Mouse (Mus musculus): ENCODE measurements at regions not wholly inside any gene's neighbourhood (a gene's known extent, or its start where the extent isn't known, plus 50 kb on each side); places are given as distances from the start of the nearest gene placed in this dataset.

- no peak for ATAC-seq (ENCODE audit: insufficient number of reproducible peaks, insufficient read depth, low FRiP score, low TSS enrichment, low read depth)
- no peak overlapping the region for H3K9ac ChIP-seq
- no peaks in the 10 kb centered on the region for H3K27me3 ChIP-seq
- no peak overlapping the region for H3K27ac ChIP-seq
- H3K36me3 ChIP-seq: no peaks in the 10 kb centered on the region
- H3K9me3 ChIP-seq: no peaks in the 10 kb centered on the region
- no peak overlapping the region for H3K4me2 ChIP-seq
- peaks cover 4% of the 10 kb centered on the region; the same call in 1 of the 2 replicates for H3K4me1 ChIP-seq
- WGBS: 85% methylated on average over 1 of the region's 1 CpGs
- H3K4me3 ChIP-seq: no peak overlapping the region
Measured at GRCm38 (mm10) chr2:92737301-92737700, 137.8 kb downstream of the Chst1 start.

- no peaks in the 10 kb centered on the region for H3K27me3 ChIP-seq
- no peak overlapping the region for H3K27ac ChIP-seq
- H3K4me1 ChIP-seq: peaks cover 6% of the 10 kb centered on the region; the same call in 1 of the 2 replicates
- WGBS: 68% methylated on average over 4 of the region's 4 CpGs
- no peaks in the 10 kb centered on the region for H3K36me3 ChIP-seq
- no peaks in the 10 kb centered on the region for H3K9me3 ChIP-seq
- ATAC-seq (ENCODE audit: insufficient number of reproducible peaks, insufficient read depth, low FRiP score, low TSS enrichment, low read depth): no peak
- no peak overlapping the region for H3K9ac ChIP-seq
- H3K4me2 ChIP-seq: no peak overlapping the region
- no peak overlapping the region for H3K4me3 ChIP-seq
Measured at GRCm38 (mm10) chr2:92739576-92739975, 140.1 kb downstream of the Chst1 start.

GRCm38 (mm10) chr2:92740776-92741295, 141.3 kb downstream of the Chst1 start:
- no peak overlapping the region for H3K27ac ChIP-seq
- no peaks in the 10 kb centered on the region for H3K36me3 ChIP-seq
- 79% methylated on average over 4 of the region's 4 CpGs for WGBS
- H3K27me3 ChIP-seq: no peaks in the 10 kb centered on the region
- H3K4me2 ChIP-seq: no peak overlapping the region
- ATAC-seq (ENCODE audit: insufficient number of reproducible peaks, insufficient read depth, low FRiP score, low TSS enrichment, low read depth): no peak
- H3K9ac ChIP-seq: no peak overlapping the region
- H3K4me3 ChIP-seq: no peak overlapping the region
- H3K4me1 ChIP-seq: peaks cover 6% of the 10 kb centered on the region; the same call in 1 of the 2 replicates
- no peaks in the 10 kb centered on the region for H3K9me3 ChIP-seq

- no peak overlapping the region for H3K4me3 ChIP-seq
- H3K36me3 ChIP-seq: no peaks in the 10 kb centered on the region
- H3K27ac ChIP-seq: no peak overlapping the region
- no peak overlapping the region for H3K9ac ChIP-seq
- no peaks in the 10 kb centered on the region for H3K9me3 ChIP-seq
- ATAC-seq (ENCODE audit: insufficient number of reproducible peaks, insufficient read depth, low FRiP score, low TSS enrichment, low read depth): no peak
- no peak overlapping the region for H3K4me2 ChIP-seq
- WGBS: 60% methylated on average over 5 of the region's 5 CpGs
- H3K27me3 ChIP-seq: no peaks in the 10 kb centered on the region
- peaks cover 6% of the 10 kb centered on the region; the same call in 1 of the 2 replicates for H3K4me1 ChIP-seq
Measured at GRCm38 (mm10) chr2:92742025-92742424, 142.5 kb downstream of the Chst1 start.

GRCm38 (mm10) chr2:92742671-92743070, 143.2 kb downstream of the Chst1 start:
- Histone ChIP-seq H3K9ac (no peak overlapping the region), H3K27me3 (no peaks in the 10 kb centered on the region), H3K4me1 (peaks cover 6% of the 10 kb centered on the region; the same call in 1 of the 2 replicates), H3K4me2 (no peak overlapping the region), H3K4me3 (no peak overlapping the region), H3K27ac (no peak overlapping the region), H3K9me3 (no peaks in the 10 kb centered on the region), H3K36me3 (no peaks in the 10 kb centered on the region)
- ATAC-seq (ENCODE audit: insufficient number of reproducible peaks, insufficient read depth, low FRiP score, low TSS enrichment, low read depth): no peak

- WGBS: 46% methylated on average over 5 of the region's 5 CpGs
- no peaks in the 10 kb centered on the region for H3K36me3 ChIP-seq
- H3K9me3 ChIP-seq: no peaks in the 10 kb centered on the region
- H3K27ac ChIP-seq: no peak overlapping the region
- peaks cover 6% of the 10 kb centered on the region; the same call in 1 of the 2 replicates for H3K4me1 ChIP-seq
- H3K4me2 ChIP-seq: no peak overlapping the region
- H3K9ac ChIP-seq: no peak overlapping the region
- no peaks in the 10 kb centered on the region for H3K27me3 ChIP-seq
- ATAC-seq (ENCODE audit: insufficient number of reproducible peaks, insufficient read depth, low FRiP score, low TSS enrichment, low read depth): no peak
- H3K4me3 ChIP-seq: no peak overlapping the region
Measured at GRCm38 (mm10) chr2:92743152-92743551, 143.6 kb downstream of the Chst1 start.

GRCm38 (mm10) chr2:92743911-92744310, 144.4 kb downstream of the Chst1 start:
- Histone ChIP-seq H3K9ac (no peak overlapping the region), H3K9me3 (no peaks in the 10 kb centered on the region), H3K4me2 (no peak overlapping the region), H3K4me1 (peaks cover 6% of the 10 kb centered on the region; the same call in 1 of the 2 replicates), H3K4me3 (no peak overlapping the region), H3K36me3 (no peaks in the 10 kb centered on the region), H3K27me3 (no peaks in the 10 kb centered on the region), H3K27ac (no peak overlapping the region)
- no peak for ATAC-seq (ENCODE audit: insufficient number of reproducible peaks, insufficient read depth, low FRiP score, low TSS enrichment, low read depth)
- 45% methylated on average over 5 of the region's 5 CpGs for WGBS

- no peaks in the 10 kb centered on the region for H3K27me3 ChIP-seq
- no peak overlapping the region for H3K9ac ChIP-seq
- H3K36me3 ChIP-seq: no peaks in the 10 kb centered on the region
- H3K4me2 ChIP-seq: no peak overlapping the region
- H3K4me1 ChIP-seq: 0 out of 2 replicates have a peak, but pooled peaks cover 2% of the 10 kb centered on the region
- H3K9me3 ChIP-seq: no peaks in the 10 kb centered on the region
- H3K4me3 ChIP-seq: no peak overlapping the region
- ATAC-seq (ENCODE audit: insufficient number of reproducible peaks, insufficient read depth, low FRiP score, low TSS enrichment, low read depth): no peak
- WGBS: 72% methylated on average over 2 of the region's 2 CpGs
- no peak overlapping the region for H3K27ac ChIP-seq
Measured at GRCm38 (mm10) chr2:92747406-92747805, 147.9 kb downstream of the Chst1 start.

GRCm38 (mm10) chr2:92750116-92750515, 150.6 kb downstream of the Chst1 start:
- no peak overlapping the region for H3K9ac ChIP-seq
- H3K27ac ChIP-seq: no peak overlapping the region
- no peak for ATAC-seq (ENCODE audit: insufficient number of reproducible peaks, insufficient read depth, low FRiP score, low TSS enrichment, low read depth)
- no peaks in the 10 kb centered on the region for H3K27me3 ChIP-seq
- no peaks in the 10 kb centered on the region for H3K36me3 ChIP-seq
- no peaks in the 10 kb centered on the region for H3K4me1 ChIP-seq
- no peaks in the 10 kb centered on the region for H3K9me3 ChIP-seq
- H3K4me2 ChIP-seq: no peak overlapping the region
- no peak overlapping the region for H3K4me3 ChIP-seq
- 52% methylated on average over 4 of the region's 4 CpGs for WGBS

GRCm38 (mm10) chr2:92750672-92751071, 151.2 kb downstream of the Chst1 start:
- no peak overlapping the region for H3K4me3 ChIP-seq
- H3K9ac ChIP-seq: no peak overlapping the region
- no peaks in the 10 kb centered on the region for H3K9me3 ChIP-seq
- no peak overlapping the region for H3K27ac ChIP-seq
- no peaks in the 10 kb centered on the region for H3K36me3 ChIP-seq
- H3K4me1 ChIP-seq: no peaks in the 10 kb centered on the region
- no peak overlapping the region for H3K4me2 ChIP-seq
- WGBS: 54% methylated on average over 4 of the region's 4 CpGs
- no peak for ATAC-seq (ENCODE audit: insufficient number of reproducible peaks, insufficient read depth, low FRiP score, low TSS enrichment, low read depth)
- H3K27me3 ChIP-seq: no peaks in the 10 kb centered on the region

GRCm38 (mm10) chr2:92751256-92751655, 151.7 kb downstream of the Chst1 start:
- H3K9me3 ChIP-seq: no peaks in the 10 kb centered on the region
- WGBS: 51% methylated on average over 8 of the region's 8 CpGs
- no peaks in the 10 kb centered on the region for H3K27me3 ChIP-seq
- H3K27ac ChIP-seq: no peak overlapping the region
- no peak overlapping the region for H3K9ac ChIP-seq
- H3K4me2 ChIP-seq: no peak overlapping the region
- H3K4me1 ChIP-seq: no peaks in the 10 kb centered on the region
- ATAC-seq (ENCODE audit: insufficient number of reproducible peaks, insufficient read depth, low FRiP score, low TSS enrichment, low read depth): no peak
- no peaks in the 10 kb centered on the region for H3K36me3 ChIP-seq
- H3K4me3 ChIP-seq: no peak overlapping the region

- WGBS: 82% methylated on average over 3 of the region's 3 CpGs
Measured at GRCm38 (mm10) chr2:92752156-92752555, 152.6 kb downstream of the Chst1 start.

More at GRCm38 (mm10) chr2:92752156-92752555, 152.6 kb downstream of the Chst1 start:
- H3K4me3 ChIP-seq: no peak overlapping the region
- H3K4me2 ChIP-seq: no peak overlapping the region
- no peaks in the 10 kb centered on the region for H3K9me3 ChIP-seq
- no peak overlapping the region for H3K27ac ChIP-seq
- H3K9ac ChIP-seq: no peak overlapping the region
- H3K27me3 ChIP-seq: no peaks in the 10 kb centered on the region
- no peak for ATAC-seq (ENCODE audit: insufficient number of reproducible peaks, insufficient read depth, low FRiP score, low TSS enrichment, low read depth)
- no peaks in the 10 kb centered on the region for H3K36me3 ChIP-seq
- no peaks in the 10 kb centered on the region for H3K4me1 ChIP-seq

Data from embryonic facial prominence, embryonic 13.5 days (tissue).